Comparison of ENCODE assay signal across 10 mouse cellular contexts in the genomic region with DNA sequence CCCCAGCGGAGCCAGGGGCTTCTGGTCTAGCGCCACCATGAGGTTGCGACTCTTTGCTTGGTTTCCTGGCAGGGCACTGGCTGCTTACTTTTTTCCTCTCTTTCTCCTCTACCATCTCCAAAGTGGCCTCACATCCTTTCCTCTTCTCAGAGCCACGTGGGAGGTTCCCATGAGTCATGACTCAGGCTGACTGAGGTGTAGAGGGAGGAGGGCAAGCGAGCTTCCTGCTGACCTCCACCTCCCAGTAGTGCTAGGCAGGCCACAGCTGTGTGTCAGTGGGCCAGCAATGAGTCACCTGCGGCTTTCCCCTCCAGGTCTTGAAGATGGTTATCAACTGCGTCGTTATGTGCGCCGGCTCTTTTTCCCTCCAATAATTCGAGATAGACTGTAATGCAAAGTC.
DNase-seq lines count a peak whose midpoint lies in the region; ATAC-seq and TF ChIP-seq lines count a peak whose summit lies in the region.
"Had no signal": no experiment of that assay in that cellular context is flagged by ENCODE, and none has a peak within 500 bp of the region (broad histone marks: within the 10 kb centered on the region; RNA-seq: fewer than 3 reads in every experiment).

No protein-coding gene starts in this region.

- H3K79me3 ChIP-seq in C2C12 (ENCODE audit: low read depth), result peaks cover 1% of the 10 kb centered on the region

- intact Hi-C loops in gastrocnemius, adult 2 months (cut with DNase I), result no loop called here

- no peak overlapping the region for H3K4me3 ChIP-seq in kidney, embryonic 16.5 days (ENCODE audit: low read length)
- no peak overlapping the region for H3K4me3 ChIP-seq in kidney, adult 2 months (ENCODE audit: insufficient read depth, low read depth, low read length)
- no peak overlapping the region for H3K4me3 ChIP-seq in C2C12 (ENCODE audit: insufficient read depth, poor library complexity, severe bottlenecking)
- H3K4me3 ChIP-seq in lung, postnatal 0 days (ENCODE audit: low read depth, low read length), result no peak overlapping the region
- no peak overlapping the region for H3K4me3 ChIP-seq in gastrocnemius, adult 2 months
- H3K4me3 ChIP-seq: lung, embryonic 15.5 days had no signal

- no peak overlapping the region for H3ac ChIP-seq in C2C12 (ENCODE audit: control insufficient read depth, insufficient read length, low read depth)

- 42% methylated on average over 11 of the region's 11 CpGs for WGBS in kidney, embryonic 16.5 days
- 60% methylated on average over 11 of the region's 11 CpGs for WGBS in kidney, adult 2 months
- 61% methylated on average over 10 of the region's 11 CpGs for WGBS in lung, postnatal 0 days

- TF ChIP-seq CTCF in kidney, adult 2 months (conservative IDR thresholded peaks at IDR 0.05; ENCODE audit: insufficient read depth, insufficient read length, low read depth, low read length), result no peak
- TF ChIP-seq CTCF in C2C12 (IDR thresholded peaks at IDR 0.05; ENCODE audit: control insufficient read depth, insufficient read depth, insufficient read length), result peak; percentile 50
- TF ChIP-seq CTCF in lung, postnatal 0 days (IDR thresholded peaks at IDR 0.05), result peak; percentile 27; the same call in 1 of the 2 replicates
- TF ChIP-seq CTCF in gastrocnemius, adult 2 months (IDR thresholded peaks at IDR 0.05), result no peak

- TF ChIP-seq POLR2A in kidney, adult 2 months (IDR thresholded peaks at IDR 0.05; ENCODE audit: low read depth, low read length), result no peak

- peak; percentile 77 for ATAC-seq in kidney, embryonic 16.5 days (ENCODE audit: low FRiP score, low TSS enrichment)
- peak; percentile 58 for ATAC-seq in lung, postnatal 0 days
- ATAC-seq: hindbrain, postnatal 0 days had no signal

- no peaks in the 10 kb centered on the region for H3K36me3 ChIP-seq in kidney, embryonic 16.5 days (ENCODE audit: insufficient read depth, low read length)
- no peaks in the 10 kb centered on the region for H3K36me3 ChIP-seq in kidney, adult 2 months (ENCODE audit: control insufficient read depth, insufficient read depth, low read length)
- H3K36me3 ChIP-seq in C2C12 (ENCODE audit: control insufficient read depth, insufficient read depth), result no peaks in the 10 kb centered on the region
- H3K36me3 ChIP-seq in lung, postnatal 0 days (ENCODE audit: insufficient read depth, low read length), result no peaks in the 10 kb centered on the region
- H3K36me3 ChIP-seq: lung, embryonic 15.5 days had no signal

- H3K27me3 ChIP-seq in kidney, embryonic 16.5 days (ENCODE audit: insufficient read depth, low read length), result no peaks in the 10 kb centered on the region
- no peaks in the 10 kb centered on the region for H3K27me3 ChIP-seq in kidney, adult 2 months (replicated peaks; ENCODE audit: control insufficient read depth, insufficient read depth, low read length)
- no peaks in the 10 kb centered on the region for H3K27me3 ChIP-seq in C2C12 (ENCODE audit: control insufficient read depth, insufficient read depth, insufficient read length)
- no peaks in the 10 kb centered on the region for H3K27me3 ChIP-seq in lung, postnatal 0 days (replicated peaks; ENCODE audit: insufficient read depth, low read length)
- H3K27me3 ChIP-seq: lung, embryonic 15.5 days had no signal

- no peak for DNase-seq in kidney, adult 2 months
- DNase-seq in adrenal gland, adult 2 months, result peak; percentile 84
- DNase-seq in lung, postnatal 0 days (ENCODE audit: low spot score), result peak; percentile 78
- DNase-seq in layer of hippocampus, adult 9-10 months (ENCODE audit: low spot score), result no peak
- no peak for DNase-seq in adipocyte (ENCODE audit: low spot score)
- DNase-seq in gastrocnemius, adult 2 months, result no peak

- H3K4me1 ChIP-seq in kidney, embryonic 16.5 days (ENCODE audit: insufficient read depth, low read length), result peaks cover 30% of the 10 kb centered on the region
- H3K4me1 ChIP-seq in kidney, adult 2 months (ENCODE audit: control insufficient read depth, insufficient read depth, low read length), result no peaks in the 10 kb centered on the region
- peaks cover 9% of the 10 kb centered on the region; the same call in 1 of the 2 replicates for H3K4me1 ChIP-seq in lung, postnatal 0 days (ENCODE audit: insufficient read depth, low read depth, low read length)

- H3K27ac ChIP-seq in kidney, embryonic 16.5 days (ENCODE audit: low read length), result no peak overlapping the region
- H3K27ac ChIP-seq in kidney, adult 2 months (ENCODE audit: insufficient read depth, low read depth, low read length), result no peak overlapping the region
- no peak overlapping the region for H3K27ac ChIP-seq in lung, postnatal 0 days (ENCODE audit: low read length)
- H3K27ac ChIP-seq in gastrocnemius, adult 2 months, result no peak overlapping the region
- H3K27ac ChIP-seq: hindbrain, postnatal 0 days; lung, embryonic 15.5 days had no signal

- no peaks in the 10 kb centered on the region for H3K9me3 ChIP-seq in kidney, embryonic 16.5 days (ENCODE audit: low read length)
- no peaks in the 10 kb centered on the region for H3K9me3 ChIP-seq in lung, postnatal 0 days (ENCODE audit: low read length)
- H3K9me3 ChIP-seq: lung, embryonic 15.5 days had no signal

- H3K4me2 ChIP-seq in kidney, embryonic 16.5 days (replicated peaks; ENCODE audit: low read depth, low read length), result no peak overlapping the region
- H3K4me2 ChIP-seq in lung, postnatal 0 days (replicated peaks; ENCODE audit: low read depth, low read length), result no peak overlapping the region
- H3K4me2 ChIP-seq: lung, embryonic 15.5 days had no signal

- peak; percentile 44; the same call in 1 of the 2 replicates for TF ChIP-seq EP300 in lung, postnatal 0 days (IDR thresholded peaks at IDR 0.05)

- H3K9ac ChIP-seq in kidney, embryonic 16.5 days (replicated peaks; ENCODE audit: low read length), result no peak overlapping the region
- H3K9ac ChIP-seq in lung, postnatal 0 days (replicated peaks; ENCODE audit: low read depth), result no peak overlapping the region
- H3K9ac ChIP-seq: lung, embryonic 15.5 days had no signal

- peaks cover 22% of the 10 kb centered on the region for H3K79me2 ChIP-seq in C2C12 (ENCODE audit: control insufficient read depth, insufficient read depth)

TF ChIP-seq in C2C12, 6 proteins besides CTCF, POLR2A, EP300 and RAD21:
- no peak for TF ChIP-seq MYOG (IDR thresholded peaks at IDR 0.05; ENCODE audit: control insufficient read depth, extremely low read depth, insufficient read length)
- TF ChIP-seq CEBPB (IDR thresholded peaks at IDR 0.05; ENCODE audit: low read depth), result no peak
- TF ChIP-seq MAX (IDR thresholded peaks at IDR 0.05), result peak; percentile 95
- peak; percentile 87 for TF ChIP-seq USF1 (IDR thresholded peaks at IDR 0.05; ENCODE audit: low read depth)
- peak; percentile 95 for TF ChIP-seq FOSL1 (IDR thresholded peaks at IDR 0.05; ENCODE audit: insufficient read depth, low read length, poor library complexity, severe bottlenecking)
- peak; percentile 96 for TF ChIP-seq MYOD1 (IDR thresholded peaks at IDR 0.05; ENCODE audit: control insufficient read depth, insufficient read length, low read depth)

Comparison
In these comparisons a context has a peak if more than half of its experiments do, and no peak if none do; other contexts are left out.
1. DNase-seq: peak in adrenal gland, adult 2 months (single experiment) and lung, postnatal 0 days (single experiment); none in kidney, adult 2 months (single experiment), layer of hippocampus, adult 9-10 months (single experiment), adipocyte (single experiment) and gastrocnemius, adult 2 months (single experiment).
2. CTCF ChIP-seq: peak in C2C12 (single experiment) and lung, postnatal 0 days (single experiment); none in kidney, adult 2 months (single experiment) and gastrocnemius, adult 2 months (single experiment).